Comparison of ENCODE assay signal across 28 mouse cellular contexts in the genomic region with DNA sequence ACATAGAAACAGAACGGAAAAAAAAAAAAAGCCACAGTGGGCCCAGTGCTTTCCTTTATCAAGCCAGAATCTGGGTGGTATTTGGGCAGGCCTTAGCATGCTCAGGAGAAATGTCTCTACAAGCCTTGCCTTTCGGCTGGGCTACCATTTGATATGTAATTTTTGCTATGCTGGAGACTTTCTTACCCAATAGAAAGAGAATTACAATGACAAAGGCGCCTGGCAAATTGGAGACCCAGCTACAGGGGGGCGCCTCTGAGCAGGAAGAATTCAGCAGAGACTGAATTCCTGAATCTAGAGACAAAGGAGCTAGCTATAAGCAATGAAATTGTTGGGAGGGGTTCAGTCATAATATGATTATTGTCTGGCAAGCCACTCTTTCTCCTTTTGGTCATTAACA.
DNase-seq lines count a peak whose midpoint lies in the region; ATAC-seq and TF ChIP-seq lines count a peak whose summit lies in the region.
"Had no signal": no experiment of that assay in that cellular context is flagged by ENCODE, and none has a peak within 500 bp of the region (broad histone marks: within the 10 kb centered on the region; RNA-seq: fewer than 3 reads in every experiment).

No protein-coding gene starts in this region.

- WGBS in forebrain, embryonic 11.5 days, result 22% methylated on average over 4 of the region's 4 CpGs
- WGBS in forebrain, embryonic 12.5 days, result 18% methylated on average over 4 of the region's 4 CpGs
- 88% methylated on average over 4 of the region's 4 CpGs for WGBS in thymus, adult 2 months

- no peaks in the 10 kb centered on the region for H3K36me3 ChIP-seq in forebrain, embryonic 11.5 days (ENCODE audit: control insufficient read depth, insufficient read depth, low read length)
- no peaks in the 10 kb centered on the region for H3K36me3 ChIP-seq in forebrain, embryonic 12.5 days (replicated peaks)
- H3K36me3 ChIP-seq in thymus, adult 2 months (ENCODE audit: control insufficient read depth, insufficient read depth, low read length), result no peaks in the 10 kb centered on the region
- H3K36me3 ChIP-seq: embryonic facial prominence, embryonic 13.5 days; heart, embryonic 12.5 days; hindbrain, embryonic 10.5 days; kidney, embryonic 15.5 days; liver, embryonic 13.5 days; stomach, embryonic 15.5 days had no signal

- no peak overlapping the region for H3K27ac ChIP-seq in forebrain, embryonic 11.5 days (ENCODE audit: low read depth, low read length)
- no peak overlapping the region for H3K27ac ChIP-seq in forebrain, embryonic 12.5 days
- no peak overlapping the region for H3K27ac ChIP-seq in thymus, adult 2 months (ENCODE audit: control insufficient read depth, insufficient read depth, low read length)
- H3K27ac ChIP-seq: embryonic facial prominence, embryonic 13.5 days; hindbrain, embryonic 10.5 days; kidney, embryonic 15.5 days; liver, embryonic 13.5 days; stomach, embryonic 15.5 days had no signal

- H3K27me3 ChIP-seq in forebrain, embryonic 11.5 days (ENCODE audit: control insufficient read depth, insufficient read depth, low read length), result peaks cover 2% of the 10 kb centered on the region; the same call in 1 of the 2 replicates
- no peaks in the 10 kb centered on the region for H3K27me3 ChIP-seq in forebrain, embryonic 12.5 days
- H3K27me3 ChIP-seq in thymus, adult 2 months (ENCODE audit: control insufficient read depth, insufficient read depth, low read length), result no peaks in the 10 kb centered on the region
- H3K27me3 ChIP-seq: embryonic facial prominence, embryonic 13.5 days; heart, embryonic 12.5 days; liver, embryonic 13.5 days; stomach, embryonic 15.5 days had no signal

- H3K4me1 ChIP-seq in forebrain, embryonic 11.5 days (replicated peaks; ENCODE audit: control insufficient read depth, insufficient read depth, low read length), result no peaks in the 10 kb centered on the region
- no peaks in the 10 kb centered on the region for H3K4me1 ChIP-seq in forebrain, embryonic 12.5 days
- H3K4me1 ChIP-seq in thymus, adult 2 months (replicated peaks; ENCODE audit: control insufficient read depth, insufficient read depth, low read length), result no peaks in the 10 kb centered on the region; the same call in 1 of the 2 replicates
- H3K4me1 ChIP-seq: embryonic facial prominence, embryonic 13.5 days; heart, embryonic 12.5 days; hindbrain, embryonic 10.5 days; kidney, embryonic 15.5 days; liver, embryonic 13.5 days; megakaryocyte, embryonic 14.5 days; stomach, embryonic 15.5 days had no signal

- no peak overlapping the region for H3K4me2 ChIP-seq in forebrain, embryonic 11.5 days (ENCODE audit: low read depth, low read length, severe bottlenecking)
- H3K4me2 ChIP-seq in forebrain, embryonic 12.5 days, result no peak overlapping the region
- H3K4me2 ChIP-seq: embryonic facial prominence, embryonic 13.5 days; heart, embryonic 12.5 days; kidney, embryonic 15.5 days; liver, embryonic 13.5 days; lung, embryonic 14.5 days; stomach, embryonic 15.5 days had no signal

- no peak for TF ChIP-seq CTCF in thymus, adult 2 months (IDR thresholded peaks at IDR 0.05; ENCODE audit: borderline replicate concordance, control insufficient read depth, extremely low read depth, insufficient read depth, low read length, poor library complexity)

- no peak for TF ChIP-seq POLR2A in thymus, adult 2 months (IDR thresholded peaks at IDR 0.05; ENCODE audit: control insufficient read depth, extremely low read depth, insufficient read depth, low read length, poor library complexity)

- peak; percentile 60; the same call in 1 of the 2 replicates for ATAC-seq in forebrain, embryonic 11.5 days (replicated peaks; ENCODE audit: low FRiP score)
- ATAC-seq in forebrain, embryonic 12.5 days (ENCODE audit: low FRiP score), result no peak
- no peak for ATAC-seq in cerebellum, adult (ENCODE audit: insufficient number of reproducible peaks, low FRiP score, low TSS enrichment)
- ATAC-seq: forebrain, embryonic 16.5 days; intestine, postnatal 0 days; Patski had no signal

- DNase-seq in forebrain, embryonic 11.5 days (ENCODE audit: low spot score), result no peak
- peak; percentile 15 for DNase-seq in thymus, adult 2 months
- DNase-seq in thymus, adult 18-20 months, result no peak
- DNase-seq in embryo, embryonic 10.5 days (ENCODE audit: low spot score), result peak; percentile 22
- DNase-seq in T-cell, adult 2 months (ENCODE audit: low spot score), result no peak
- DNase-seq: adrenal gland, postnatal 25 days; cerebellum, adult 11 months; cerebellum, adult 9-11 months; gastrocnemius, postnatal 14 days; heart, adult 11 months; heart, postnatal 10 days; kidney, postnatal 4 days; layer of hippocampus, adult 9-11 months; liver, embryonic 13.5 days; lung, embryonic 14.5 days; lung, postnatal 36 days had no signal

- no peaks in the 10 kb centered on the region for H3K9me3 ChIP-seq in forebrain, embryonic 11.5 days (ENCODE audit: control insufficient read depth, low read length)
- H3K9me3 ChIP-seq in forebrain, embryonic 12.5 days, result no peaks in the 10 kb centered on the region
- H3K9me3 ChIP-seq: embryonic facial prominence, embryonic 13.5 days; heart, embryonic 12.5 days; hindbrain, embryonic 10.5 days; kidney, embryonic 15.5 days; liver, embryonic 13.5 days; megakaryocyte, embryonic 14.5 days; stomach, embryonic 15.5 days had no signal

- no peak overlapping the region for H3K9ac ChIP-seq in forebrain, embryonic 11.5 days (ENCODE audit: low read length)
- no peak overlapping the region for H3K9ac ChIP-seq in forebrain, embryonic 12.5 days
- H3K9ac ChIP-seq: embryonic facial prominence, embryonic 13.5 days; heart, embryonic 12.5 days; kidney, embryonic 15.5 days; liver, embryonic 13.5 days; lung, embryonic 14.5 days; stomach, embryonic 15.5 days had no signal

- no peak overlapping the region for H3K4me3 ChIP-seq in forebrain, embryonic 11.5 days (ENCODE audit: low read depth, low read length)
- H3K4me3 ChIP-seq in forebrain, embryonic 12.5 days (replicated peaks), result no peak overlapping the region
- no peak overlapping the region for H3K4me3 ChIP-seq in thymus, adult 2 months (ENCODE audit: control insufficient read depth, insufficient read depth, low read length)
- H3K4me3 ChIP-seq: embryonic facial prominence, embryonic 13.5 days; erythroblast, embryonic 14.5 days; heart, embryonic 12.5 days; hindbrain, embryonic 10.5 days; kidney, embryonic 15.5 days; liver, embryonic 13.5 days; megakaryocyte, embryonic 14.5 days; stomach, embryonic 15.5 days had no signal

Comparison
In these comparisons a context has a peak if more than half of its experiments do, and no peak if none do; other contexts are left out.
1. DNase-seq: peak in thymus, adult 2 months (single experiment) and embryo, embryonic 10.5 days (single experiment); none in forebrain, embryonic 11.5 days (single experiment), thymus, adult 18-20 months (0 of 2) and T-cell, adult 2 months (single experiment).